Mouse (Mus musculus): ENCODE data around the gene Phf20. TPM values are rescaled to one million over a fixed set of nuclear protein-coding genes. Genes with fewer than 3 reads are reported as not detected.

Phf20 gene
- polyA plus RNA-seq, 1 experiment from 2014 or later: 83.9 TPM

DNA sequence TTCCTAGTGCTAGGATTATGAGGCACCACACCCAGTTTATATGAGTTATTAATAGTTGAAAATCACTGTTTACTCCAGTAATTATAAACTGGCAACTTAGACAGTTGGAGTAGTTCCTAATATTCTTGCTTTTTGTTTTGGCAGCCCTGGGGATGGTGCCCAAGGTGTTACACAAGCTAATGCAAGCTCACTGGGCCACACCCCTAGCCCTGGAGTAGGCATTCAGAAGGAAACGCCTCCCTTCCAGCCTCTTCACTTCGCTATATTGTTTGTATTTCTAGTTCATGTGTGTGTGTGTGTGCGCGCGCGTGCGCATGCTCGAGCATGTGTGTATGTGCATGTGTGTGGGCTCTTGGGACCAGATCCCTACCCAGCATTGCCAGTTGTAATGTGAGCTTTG lies 46.7 kb downstream of the Phf20 start:
- WGBS: 94% methylated on average over 8 of the region's 8 CpGs
- Histone ChIP-seq H3K36me3 (ENCODE audit: control insufficient read depth, insufficient read depth, low read length) (no peaks in the 10 kb centered on the region; the same call in 1 of the 2 replicates), H3K4me1 (ENCODE audit: control insufficient read depth, insufficient read depth, low read length) (no peaks in the 10 kb centered on the region), H3K27me3 (ENCODE audit: control insufficient read depth, insufficient read depth, low read length) (no peaks in the 10 kb centered on the region), H3K4me2 (ENCODE audit: low read depth) (no peak overlapping the region), H3K9ac (ENCODE audit: low read length) (no peak overlapping the region), H3K9me3 (ENCODE audit: control insufficient read depth, low read length) (no peaks in the 10 kb centered on the region), H3K4me3 (ENCODE audit: low read depth, low read length) (no peak overlapping the region), H3K27ac (ENCODE audit: low read depth, low read length) (no peak overlapping the region)
- ATAC-seq (ENCODE audit: insufficient read depth, low FRiP score, low TSS enrichment): no peak
- DNase-seq (ENCODE audit: low spot score): no peak

DNA sequence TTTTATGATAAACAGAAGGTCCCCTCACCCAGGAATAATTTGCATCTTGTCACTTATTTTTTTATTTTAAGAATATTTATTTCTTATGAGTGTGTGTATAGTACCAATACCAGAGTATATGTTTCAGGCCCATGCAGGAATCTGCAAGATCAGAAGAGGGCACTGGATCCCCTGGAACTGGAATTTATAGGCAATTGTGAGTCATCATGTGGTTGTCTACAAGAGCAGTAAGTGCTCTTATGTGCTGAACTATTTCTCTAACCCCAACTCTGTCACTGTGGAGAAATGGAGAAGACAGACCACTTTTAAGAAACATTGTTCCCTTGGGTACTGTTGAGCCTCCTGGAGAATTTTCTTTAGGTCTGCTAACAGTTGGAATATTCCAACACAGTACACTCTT lies 51.3 kb downstream of the Phf20 start:
- no peak overlapping the region for H3K4me2 ChIP-seq (ENCODE audit: low read depth)
- H3K27ac ChIP-seq (ENCODE audit: low read depth, low read length): no peak overlapping the region
- H3K4me1 ChIP-seq (ENCODE audit: control insufficient read depth, insufficient read depth, low read length): no peaks in the 10 kb centered on the region
- DNase-seq (ENCODE audit: low spot score): no peak
- no peaks in the 10 kb centered on the region for H3K9me3 ChIP-seq (ENCODE audit: control insufficient read depth, low read length)
- H3K4me3 ChIP-seq (ENCODE audit: low read depth, low read length): no peak overlapping the region
- no peak for ATAC-seq (ENCODE audit: insufficient read depth, low FRiP score, low TSS enrichment)
- H3K36me3 ChIP-seq (ENCODE audit: control insufficient read depth, insufficient read depth, low read length): peaks cover 3% of the 10 kb centered on the region; the same call in 1 of the 2 replicates
- H3K9ac ChIP-seq (ENCODE audit: low read length): no peak overlapping the region
- no peaks in the 10 kb centered on the region for H3K27me3 ChIP-seq (ENCODE audit: control insufficient read depth, insufficient read depth, low read length)

DNA sequence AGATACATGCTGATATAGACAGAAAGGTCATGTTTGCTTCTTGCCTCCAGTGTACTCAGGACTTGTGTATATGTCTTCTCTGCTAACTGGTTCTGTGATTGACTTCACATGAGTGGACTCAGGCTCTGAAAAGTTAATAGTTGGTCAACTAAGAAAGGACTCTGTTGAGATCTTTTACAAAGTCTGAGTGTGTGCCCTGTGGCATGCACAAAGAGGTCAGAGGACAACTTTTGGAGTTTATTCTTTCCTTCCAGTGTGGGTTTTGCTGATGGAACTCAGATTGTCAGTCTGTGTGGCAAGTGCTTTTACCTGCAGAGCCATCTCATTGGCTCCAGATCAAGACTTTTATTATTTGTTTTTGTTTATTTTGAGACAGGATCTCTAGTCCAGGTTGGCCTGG lies 54.5 kb downstream of the Phf20 start:
- Histone ChIP-seq H3K27ac (ENCODE audit: low read depth, low read length) (no peak overlapping the region), H3K4me1 (ENCODE audit: control insufficient read depth, insufficient read depth, low read length) (no peaks in the 10 kb centered on the region), H3K36me3 (ENCODE audit: control insufficient read depth, insufficient read depth, low read length) (peaks cover 7% of the 10 kb centered on the region), H3K4me2 (ENCODE audit: low read depth) (no peak overlapping the region), H3K27me3 (ENCODE audit: control insufficient read depth, insufficient read depth, low read length) (no peaks in the 10 kb centered on the region), H3K9me3 (ENCODE audit: control insufficient read depth, low read length) (no peaks in the 10 kb centered on the region), H3K4me3 (ENCODE audit: low read depth, low read length) (no peak overlapping the region), H3K9ac (ENCODE audit: low read length) (no peak overlapping the region)
- no peak for DNase-seq (ENCODE audit: low spot score)
- ATAC-seq (ENCODE audit: insufficient read depth, low FRiP score, low TSS enrichment): no peak

DNA sequence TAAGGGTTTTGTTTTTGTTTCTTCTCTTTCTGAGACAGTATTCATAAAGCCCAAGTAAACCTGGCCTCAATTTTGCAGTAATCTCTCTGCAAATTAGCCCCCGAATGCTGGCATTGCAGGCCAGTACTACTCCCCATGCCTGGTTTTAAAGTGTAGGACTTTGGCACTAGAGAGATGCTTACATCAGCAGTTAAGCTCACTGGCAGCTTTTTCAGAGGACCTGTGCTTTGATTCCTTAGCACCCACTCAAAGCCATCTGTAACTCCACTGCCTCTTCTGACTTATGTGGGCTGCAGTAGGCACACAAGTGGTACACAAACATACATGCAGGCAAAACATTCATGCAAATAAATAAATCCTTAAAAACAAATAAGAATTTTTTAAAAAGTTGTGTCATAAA lies 55.0 kb downstream of the Phf20 start:
- H3K9ac ChIP-seq (ENCODE audit: low read length): no peak overlapping the region
- ATAC-seq (ENCODE audit: insufficient read depth, low FRiP score, low TSS enrichment) (no peak), DNase-seq (ENCODE audit: low spot score) (no peak)
- H3K36me3 ChIP-seq (ENCODE audit: control insufficient read depth, insufficient read depth, low read length): peaks cover 7% of the 10 kb centered on the region
- H3K4me3 ChIP-seq (ENCODE audit: low read depth, low read length): no peak overlapping the region
- no peaks in the 10 kb centered on the region for H3K4me1 ChIP-seq (ENCODE audit: control insufficient read depth, insufficient read depth, low read length)
- 92% methylated on average over 1 of the region's 1 CpGs for WGBS
- H3K27ac ChIP-seq (ENCODE audit: low read depth, low read length): no peak overlapping the region
- no peaks in the 10 kb centered on the region for H3K27me3 ChIP-seq (ENCODE audit: control insufficient read depth, insufficient read depth, low read length)
- no peaks in the 10 kb centered on the region for H3K9me3 ChIP-seq (ENCODE audit: control insufficient read depth, low read length)
- no peak overlapping the region for H3K4me2 ChIP-seq (ENCODE audit: low read depth)

DNA sequence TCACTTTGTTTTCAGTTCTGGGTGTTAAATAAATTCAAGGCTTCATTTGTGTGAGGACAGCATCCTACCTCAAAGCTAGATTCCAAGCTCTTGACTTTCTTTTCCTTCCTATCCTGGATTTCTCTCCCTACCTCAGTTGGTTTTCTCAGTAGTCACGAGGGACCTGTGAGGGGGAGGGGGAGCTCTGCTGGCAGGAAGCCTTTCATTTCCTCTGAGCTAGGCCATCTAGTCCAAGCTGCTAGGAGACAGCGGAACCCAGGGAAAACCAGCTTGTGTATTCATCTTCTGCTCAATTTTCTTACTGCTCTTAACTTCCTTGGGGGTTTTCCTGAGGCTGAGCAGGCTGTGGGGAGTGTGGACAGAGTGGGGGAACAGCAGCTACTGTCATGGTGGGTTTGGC lies 60.8 kb downstream of the Phf20 start:
- Histone ChIP-seq H3K4me1 (ENCODE audit: control insufficient read depth, insufficient read depth, low read length) (no peaks in the 10 kb centered on the region), H3K4me3 (ENCODE audit: low read depth, low read length) (no peak overlapping the region), H3K27ac (ENCODE audit: low read depth, low read length) (no peak overlapping the region), H3K9ac (ENCODE audit: low read length) (no peak overlapping the region), H3K4me2 (ENCODE audit: low read depth) (no peak overlapping the region), H3K27me3 (ENCODE audit: control insufficient read depth, insufficient read depth, low read length) (no peaks in the 10 kb centered on the region), H3K9me3 (ENCODE audit: control insufficient read depth, low read length) (no peaks in the 10 kb centered on the region), H3K36me3 (ENCODE audit: control insufficient read depth, insufficient read depth, low read length) (peaks cover 17% of the 10 kb centered on the region)
- ATAC-seq (ENCODE audit: insufficient read depth, low FRiP score, low TSS enrichment): no peak
- DNase-seq (ENCODE audit: low spot score): no peak
- WGBS: 52% methylated on average over 2 of the region's 2 CpGs

DNA sequence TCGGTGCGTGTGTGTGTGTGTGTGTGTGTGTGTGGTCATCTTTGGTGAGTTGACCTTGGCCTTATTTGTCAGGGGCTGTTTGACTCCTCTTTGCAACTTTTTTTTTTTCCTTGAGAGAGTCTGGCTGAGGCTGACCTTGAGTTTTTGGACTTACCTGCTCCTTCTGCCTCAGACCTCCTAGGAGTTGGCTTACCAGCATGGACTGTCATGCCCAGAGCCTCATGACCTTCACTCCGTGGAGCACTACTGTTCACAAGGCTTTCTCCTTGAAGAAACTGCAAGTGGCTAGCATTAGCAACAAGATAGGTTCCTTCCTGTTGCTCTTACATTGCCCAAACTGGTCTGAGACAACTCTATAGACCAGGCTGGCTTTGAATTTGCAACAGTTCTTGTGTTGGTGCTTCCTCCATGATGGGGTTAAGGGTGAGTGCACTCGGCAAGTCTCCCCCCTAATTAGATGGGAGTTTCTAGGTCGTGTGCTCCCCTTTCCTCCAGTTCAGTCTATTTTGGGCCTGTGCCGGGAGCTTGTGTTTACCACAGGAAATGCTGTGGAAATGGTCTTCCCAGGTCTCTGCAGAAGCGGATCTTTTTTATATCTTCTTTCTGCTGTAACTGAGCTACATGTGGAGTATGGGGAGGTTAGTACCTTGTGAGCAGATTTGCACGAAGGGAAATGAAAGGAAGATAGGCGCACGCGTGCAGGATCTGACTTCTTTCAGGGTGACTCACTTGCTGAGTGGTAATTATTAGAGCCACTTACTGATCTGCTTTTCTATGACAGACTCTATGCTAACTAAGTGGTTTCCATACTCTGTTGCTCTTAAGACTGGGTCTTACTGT lies 61.9 kb downstream of the Phf20 start:
- no peak overlapping the region for H3K27ac ChIP-seq (ENCODE audit: low read depth, low read length)
- no peak overlapping the region for H3K4me3 ChIP-seq (ENCODE audit: low read depth, low read length)
- no peaks in the 10 kb centered on the region for H3K9me3 ChIP-seq (ENCODE audit: control insufficient read depth, low read length)
- H3K9ac ChIP-seq (ENCODE audit: low read length): no peak overlapping the region
- DNase-seq (ENCODE audit: low spot score) (no peak), ATAC-seq (ENCODE audit: insufficient read depth, low FRiP score, low TSS enrichment) (no peak)
- WGBS: 83% methylated on average over 11 of the region's 11 CpGs
- no peaks in the 10 kb centered on the region for H3K4me1 ChIP-seq (ENCODE audit: control insufficient read depth, insufficient read depth, low read length)
- no peak overlapping the region for H3K4me2 ChIP-seq (ENCODE audit: low read depth)
- H3K27me3 ChIP-seq (ENCODE audit: control insufficient read depth, insufficient read depth, low read length): no peaks in the 10 kb centered on the region
- H3K36me3 ChIP-seq (ENCODE audit: control insufficient read depth, insufficient read depth, low read length): peaks cover 11% of the 10 kb centered on the region; the same call in 1 of the 2 replicates

DNA sequence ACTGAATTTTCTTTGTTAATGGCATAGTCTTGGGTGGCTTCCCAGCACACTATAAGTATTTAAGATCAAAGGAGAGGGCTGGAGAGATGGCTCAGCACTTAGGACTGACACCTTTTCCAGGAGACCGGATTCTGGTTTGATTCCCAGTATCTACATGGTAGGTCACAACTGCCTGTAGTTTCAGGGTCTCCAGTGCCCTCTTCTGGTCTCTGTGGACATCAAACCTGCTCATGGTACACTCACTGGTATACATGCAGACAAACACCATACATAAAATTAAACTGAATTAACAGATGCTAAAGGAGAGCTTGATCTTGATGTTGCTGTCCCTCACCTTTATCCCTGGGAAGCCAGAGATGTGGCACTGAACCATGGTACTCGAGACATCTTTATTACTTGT lies 64.7 kb downstream of the Phf20 start:
- no peak overlapping the region for H3K9ac ChIP-seq (ENCODE audit: low read length)
- DNase-seq (ENCODE audit: low spot score) (no peak), ATAC-seq (ENCODE audit: insufficient read depth, low FRiP score, low TSS enrichment) (no peak)
- no peaks in the 10 kb centered on the region for H3K9me3 ChIP-seq (ENCODE audit: control insufficient read depth, low read length)
- WGBS: 95% methylated on average over 2 of the region's 2 CpGs
- H3K36me3 ChIP-seq (ENCODE audit: control insufficient read depth, insufficient read depth, low read length): peaks cover 10% of the 10 kb centered on the region; the same call in 1 of the 2 replicates
- no peaks in the 10 kb centered on the region for H3K27me3 ChIP-seq (ENCODE audit: control insufficient read depth, insufficient read depth, low read length)
- no peaks in the 10 kb centered on the region for H3K4me1 ChIP-seq (ENCODE audit: control insufficient read depth, insufficient read depth, low read length)
- no peak overlapping the region for H3K4me2 ChIP-seq (ENCODE audit: low read depth)
- no peak overlapping the region for H3K4me3 ChIP-seq (ENCODE audit: low read depth, low read length)
- no peak overlapping the region for H3K27ac ChIP-seq (ENCODE audit: low read depth, low read length)

DNA sequence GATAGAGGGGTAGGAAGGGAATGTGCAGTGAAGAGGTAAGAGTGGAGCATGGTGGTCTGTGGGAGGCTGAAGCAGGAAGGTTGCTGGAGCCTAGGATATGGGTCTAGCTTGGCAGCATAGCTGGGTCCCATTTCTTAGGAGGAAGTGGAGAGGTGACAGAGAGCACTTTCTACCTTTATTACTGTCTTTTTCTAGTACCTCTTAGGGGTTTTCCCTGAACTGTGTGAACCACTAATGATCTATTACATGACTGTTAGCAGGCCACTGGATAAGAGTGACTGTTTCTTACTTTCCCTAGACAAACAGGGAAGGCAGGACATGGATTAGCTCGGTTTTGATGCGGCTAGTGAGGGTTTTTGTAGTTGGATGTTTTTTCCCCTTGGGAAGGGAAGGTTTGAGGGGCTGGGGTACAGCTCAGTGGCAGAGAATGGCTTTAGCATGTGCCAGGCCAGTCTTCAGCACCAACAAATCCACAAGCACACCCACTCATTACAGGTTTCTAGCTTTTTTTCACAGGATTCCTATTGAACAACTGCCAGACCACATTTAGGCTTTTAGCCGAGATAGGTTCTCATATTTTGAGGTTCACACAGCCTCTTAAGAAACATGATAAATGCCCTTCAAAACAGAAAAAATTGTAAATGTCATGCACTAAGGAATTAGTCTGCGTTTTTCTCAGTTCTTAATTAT lies 67.1 kb downstream of the Phf20 start:
- WGBS: 88% methylated on average over 4 of the region's 4 CpGs
- no peak overlapping the region for H3K4me3 ChIP-seq (ENCODE audit: low read depth, low read length)
- H3K27ac ChIP-seq (ENCODE audit: low read depth, low read length): no peak overlapping the region
- H3K4me2 ChIP-seq (ENCODE audit: low read depth): no peak overlapping the region
- ATAC-seq (ENCODE audit: insufficient read depth, low FRiP score, low TSS enrichment) (no peak), DNase-seq (ENCODE audit: low spot score) (no peak)
- H3K9ac ChIP-seq (ENCODE audit: low read length): no peak overlapping the region
- H3K36me3 ChIP-seq (ENCODE audit: control insufficient read depth, insufficient read depth, low read length): peaks cover 8% of the 10 kb centered on the region; the same call in 1 of the 2 replicates
- no peaks in the 10 kb centered on the region for H3K9me3 ChIP-seq (ENCODE audit: control insufficient read depth, low read length)
- no peaks in the 10 kb centered on the region for H3K4me1 ChIP-seq (ENCODE audit: control insufficient read depth, insufficient read depth, low read length)
- no peaks in the 10 kb centered on the region for H3K27me3 ChIP-seq (ENCODE audit: control insufficient read depth, insufficient read depth, low read length)

DNA sequence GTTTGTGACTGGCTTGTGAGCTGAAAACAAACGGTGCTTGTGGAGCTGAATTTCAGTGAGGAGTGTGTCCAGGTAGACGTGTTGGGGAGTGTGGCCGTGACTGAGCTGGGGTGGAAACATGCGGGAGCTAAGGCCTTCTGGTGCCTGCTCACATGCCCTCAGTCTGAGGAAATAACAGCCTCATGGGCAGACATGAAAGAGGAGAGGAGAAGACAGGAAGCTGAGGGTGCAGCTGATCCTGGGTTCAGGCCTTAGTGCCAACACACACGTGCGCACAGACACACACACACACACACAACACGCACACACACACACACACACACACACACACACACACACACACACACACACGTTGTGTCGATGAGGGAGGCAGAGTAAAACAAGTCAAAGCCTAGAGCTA lies 71.4 kb downstream of the Phf20 start:
- no peaks in the 10 kb centered on the region for H3K4me1 ChIP-seq (ENCODE audit: control insufficient read depth, insufficient read depth, low read length)
- DNase-seq (ENCODE audit: low spot score) (no peak), ATAC-seq (ENCODE audit: insufficient read depth, low FRiP score, low TSS enrichment) (no peak)
- H3K9ac ChIP-seq (ENCODE audit: low read length): no peak overlapping the region
- no peaks in the 10 kb centered on the region for H3K9me3 ChIP-seq (ENCODE audit: control insufficient read depth, low read length)
- 0 out of 2 replicates have a peak, but pooled peaks cover 2% of the 10 kb centered on the region for H3K36me3 ChIP-seq (ENCODE audit: control insufficient read depth, insufficient read depth, low read length)
- H3K27me3 ChIP-seq (ENCODE audit: control insufficient read depth, insufficient read depth, low read length): no peaks in the 10 kb centered on the region
- WGBS: 94% methylated on average over 9 of the region's 9 CpGs
- no peak overlapping the region for H3K27ac ChIP-seq (ENCODE audit: low read depth, low read length)
- H3K4me2 ChIP-seq (ENCODE audit: low read depth): no peak overlapping the region
- H3K4me3 ChIP-seq (ENCODE audit: low read depth, low read length): no peak overlapping the region

Measured in neural tube, embryonic 11.5 days (tissue).